Mouse (Mus musculus): ENCODE data around the gene Lin7a. TPM values are rescaled to one million over a fixed set of nuclear protein-coding genes. Genes with fewer than 3 reads are reported as not detected.

Gene Lin7a
- polyA plus RNA-seq, 1 experiment: not detected

- H3K4me1 ChIP-seq (ENCODE audit: control insufficient read depth): no peaks in the 10 kb centered on the region
- H3K36me3 ChIP-seq (ENCODE audit: control insufficient read depth): no peaks in the 10 kb centered on the region
- no peak for TF ChIP-seq TAL1 (IDR thresholded peaks at IDR 0.05; ENCODE audit: low read length)
- H3K27me3 ChIP-seq (ENCODE audit: control insufficient read depth): no peaks in the 10 kb centered on the region
- H3K9me3 ChIP-seq (ENCODE audit: control insufficient read depth, low read length): peaks cover 4% of the 10 kb centered on the region
- no peak overlapping the region for H3K4me3 ChIP-seq (replicated peaks)
Observed at GRCm38 (mm10) chr10:107353483-107353882, 82.0 kb downstream of the Lin7a start.

DNA sequence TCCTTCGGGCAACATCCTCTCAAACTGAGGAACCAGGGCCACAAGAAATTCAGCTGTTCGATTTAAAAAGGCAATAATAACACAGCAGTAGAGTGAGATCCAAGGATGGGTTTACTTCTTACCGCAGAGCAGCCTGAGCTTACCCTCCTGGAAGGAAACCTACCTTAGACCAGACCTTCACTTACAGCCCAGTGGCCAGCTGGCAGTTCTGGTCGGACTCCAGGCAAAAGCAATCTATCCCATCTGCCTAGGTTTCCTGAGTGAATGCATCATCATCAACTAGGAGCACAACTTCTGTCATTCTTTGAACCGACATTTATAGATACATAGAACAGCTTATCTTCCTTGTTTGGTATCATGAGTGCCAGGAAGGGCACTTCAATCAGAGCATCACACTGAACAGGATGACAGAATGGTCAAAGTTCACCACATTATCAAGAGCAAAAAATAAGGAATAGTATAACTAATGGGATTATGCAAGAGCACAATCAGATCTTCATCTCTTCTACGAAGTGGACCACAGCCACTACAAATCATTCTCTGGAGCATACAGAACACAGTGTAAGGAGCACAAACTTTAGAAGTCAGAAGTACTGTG, 87.1 kb downstream of the Lin7a start:
- peaks cover 13% of the 10 kb centered on the region for H3K9me3 ChIP-seq (ENCODE audit: control insufficient read depth, low read length)
- no peak for TF ChIP-seq TAL1 (IDR thresholded peaks at IDR 0.05; ENCODE audit: low read length)
- no peak for TF ChIP-seq GATA1 (IDR thresholded peaks at IDR 0.05; ENCODE audit: low read length)
- H3K36me3 ChIP-seq (ENCODE audit: control insufficient read depth): no peaks in the 10 kb centered on the region
- H3K4me3 ChIP-seq (replicated peaks): no peak overlapping the region
- no peaks in the 10 kb centered on the region for H3K27me3 ChIP-seq (ENCODE audit: control insufficient read depth)
- H3K4me1 ChIP-seq (ENCODE audit: control insufficient read depth): no peaks in the 10 kb centered on the region

GRCm38 (mm10) chr10:107359296-107359695, 87.8 kb downstream of the Lin7a start:
- no peak for TF ChIP-seq GATA1 (IDR thresholded peaks at IDR 0.05; ENCODE audit: low read length)
- TF ChIP-seq TAL1 (IDR thresholded peaks at IDR 0.05; ENCODE audit: low read length): no peak
- Histone ChIP-seq H3K4me3 (replicated peaks) (no peak overlapping the region), H3K36me3 (ENCODE audit: control insufficient read depth) (no peaks in the 10 kb centered on the region), H3K27me3 (ENCODE audit: control insufficient read depth) (no peaks in the 10 kb centered on the region), H3K4me1 (ENCODE audit: control insufficient read depth) (no peaks in the 10 kb centered on the region), H3K9me3 (ENCODE audit: control insufficient read depth, low read length) (peaks cover 12% of the 10 kb centered on the region)

- TF ChIP-seq GATA1 (IDR thresholded peaks at IDR 0.05; ENCODE audit: low read length) (no peak), TAL1 (IDR thresholded peaks at IDR 0.05; ENCODE audit: low read length) (no peak)
- H3K4me1 ChIP-seq (ENCODE audit: control insufficient read depth): no peaks in the 10 kb centered on the region
- no peaks in the 10 kb centered on the region for H3K36me3 ChIP-seq (ENCODE audit: control insufficient read depth)
- peaks cover 16% of the 10 kb centered on the region for H3K9me3 ChIP-seq (ENCODE audit: control insufficient read depth, low read length)
- no peak overlapping the region for H3K4me3 ChIP-seq (replicated peaks)
- no peaks in the 10 kb centered on the region for H3K27me3 ChIP-seq (ENCODE audit: control insufficient read depth)
Observed at GRCm38 (mm10) chr10:107361546-107361945, 90.1 kb downstream of the Lin7a start.

- no peak for TF ChIP-seq GATA1 (IDR thresholded peaks at IDR 0.05; ENCODE audit: low read length)
- no peak for TF ChIP-seq TAL1 (IDR thresholded peaks at IDR 0.05; ENCODE audit: low read length)
- H3K4me1 ChIP-seq (ENCODE audit: control insufficient read depth): no peaks in the 10 kb centered on the region
Observed at GRCm38 (mm10) chr10:107362026-107362425, 90.5 kb downstream of the Lin7a start.

GRCm38 (mm10) chr10:107363049-107363816, 91.7 kb downstream of the Lin7a start:
- no peaks in the 10 kb centered on the region for H3K4me1 ChIP-seq (ENCODE audit: control insufficient read depth)
- peaks cover 16% of the 10 kb centered on the region for H3K9me3 ChIP-seq (ENCODE audit: control insufficient read depth, low read length)
- TF ChIP-seq TAL1 (IDR thresholded peaks at IDR 0.05; ENCODE audit: low read length) (no peak), GATA1 (IDR thresholded peaks at IDR 0.05; ENCODE audit: low read length) (no peak)
- H3K27me3 ChIP-seq (ENCODE audit: control insufficient read depth): no peaks in the 10 kb centered on the region
- H3K36me3 ChIP-seq (ENCODE audit: control insufficient read depth): no peaks in the 10 kb centered on the region
- no peak overlapping the region for H3K4me3 ChIP-seq (replicated peaks)

More at GRCm38 (mm10) chr10:107362026-107362425, 90.5 kb downstream of the Lin7a start:
- Histone ChIP-seq H3K27me3 (ENCODE audit: control insufficient read depth) (no peaks in the 10 kb centered on the region), H3K4me3 (replicated peaks) (no peak overlapping the region), H3K9me3 (ENCODE audit: control insufficient read depth, low read length) (peaks cover 16% of the 10 kb centered on the region), H3K36me3 (ENCODE audit: control insufficient read depth) (no peaks in the 10 kb centered on the region)

DNA sequence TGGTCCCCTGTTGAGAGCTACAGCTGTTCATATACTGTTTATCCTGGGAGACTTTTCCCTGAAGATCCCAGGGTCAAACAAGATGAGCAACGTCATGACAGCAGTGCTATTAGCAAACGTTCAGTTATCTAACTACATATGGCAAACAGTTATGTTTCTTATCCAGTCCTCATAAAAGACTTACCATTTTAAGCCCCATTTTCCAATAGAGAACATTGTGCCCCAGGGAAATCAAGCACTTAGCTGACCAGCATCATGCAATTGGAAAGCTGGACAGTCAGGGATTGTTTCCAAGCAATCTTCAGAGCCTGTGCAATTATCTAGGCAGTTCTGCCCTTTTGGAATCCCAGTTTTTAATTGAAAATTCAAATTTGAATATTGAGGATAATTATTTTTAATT, 105.7 kb downstream of the Lin7a start:
- H3K4me3 ChIP-seq (replicated peaks): no peak overlapping the region
- TF ChIP-seq GATA1 (IDR thresholded peaks at IDR 0.05; ENCODE audit: low read length) (no peak), TAL1 (IDR thresholded peaks at IDR 0.05; ENCODE audit: low read length) (no peak)
- no peaks in the 10 kb centered on the region for H3K36me3 ChIP-seq (ENCODE audit: control insufficient read depth)
- H3K27me3 ChIP-seq (ENCODE audit: control insufficient read depth): no peaks in the 10 kb centered on the region
- no peaks in the 10 kb centered on the region for H3K4me1 ChIP-seq (ENCODE audit: control insufficient read depth)
- no peaks in the 10 kb centered on the region; the same call in 1 of the 2 replicates for H3K9me3 ChIP-seq (ENCODE audit: control insufficient read depth, low read length)

DNA sequence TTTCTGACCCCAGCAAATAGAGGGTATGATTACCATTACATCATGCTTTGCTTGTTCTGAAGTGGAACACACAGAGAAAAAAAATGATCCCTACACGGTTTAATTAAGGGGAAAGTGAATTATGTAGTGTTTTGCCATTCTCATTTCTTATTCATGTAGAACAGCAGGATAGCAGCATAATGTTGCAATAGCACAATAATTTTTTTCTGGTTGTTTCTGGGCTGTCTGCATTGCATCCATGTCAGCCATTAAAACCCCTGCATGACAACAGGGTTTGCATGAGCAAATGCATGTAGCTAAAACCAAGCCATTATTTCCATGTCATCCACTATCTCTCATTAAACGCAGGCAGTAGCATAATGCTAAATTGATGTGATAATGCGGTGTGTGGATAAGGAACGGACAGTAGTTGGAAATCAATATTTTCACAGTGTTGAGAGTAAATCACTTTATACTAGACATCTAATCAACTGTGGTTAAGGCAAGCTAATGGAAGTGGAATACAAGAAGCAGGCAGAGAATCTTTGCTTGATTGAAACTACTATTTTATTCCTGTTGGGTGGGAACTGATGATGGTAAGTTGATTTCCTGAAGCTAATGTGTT, 109.8 kb downstream of the Lin7a start:
- H3K4me1 ChIP-seq (ENCODE audit: control insufficient read depth): no peaks in the 10 kb centered on the region
- TF ChIP-seq TAL1 (IDR thresholded peaks at IDR 0.05; ENCODE audit: low read length) (no peak), GATA1 (IDR thresholded peaks at IDR 0.05; ENCODE audit: low read length) (no peak)
- H3K27me3 ChIP-seq (ENCODE audit: control insufficient read depth): no peaks in the 10 kb centered on the region
- H3K4me3 ChIP-seq (replicated peaks): no peak overlapping the region
- no peaks in the 10 kb centered on the region; the same call in 1 of the 2 replicates for H3K9me3 ChIP-seq (ENCODE audit: control insufficient read depth, low read length)
- H3K36me3 ChIP-seq (ENCODE audit: control insufficient read depth): no peaks in the 10 kb centered on the region

DNA sequence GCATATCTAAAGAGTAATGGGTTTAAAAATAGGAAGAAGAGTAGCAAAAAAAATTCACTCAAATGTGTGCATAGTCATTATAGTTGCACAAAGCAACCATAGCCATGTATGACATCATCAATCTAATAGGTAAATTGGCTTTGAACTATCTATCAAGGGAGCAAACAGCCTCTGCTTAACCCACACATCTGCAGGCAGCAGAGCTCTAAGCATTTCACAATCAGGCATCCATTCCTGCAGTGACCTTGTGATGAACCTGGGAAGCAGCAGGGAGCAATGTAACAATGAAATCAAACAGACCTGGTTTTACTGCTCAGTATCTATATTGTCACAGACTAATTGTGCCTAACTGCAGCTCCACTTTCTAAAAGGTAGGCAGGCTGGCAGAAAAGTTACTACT, 112.3 kb downstream of the Lin7a start:
- Histone ChIP-seq H3K4me3 (replicated peaks) (no peak overlapping the region), H3K9me3 (ENCODE audit: control insufficient read depth, low read length) (no peaks in the 10 kb centered on the region; the same call in 1 of the 2 replicates), H3K27me3 (ENCODE audit: control insufficient read depth) (no peaks in the 10 kb centered on the region), H3K4me1 (ENCODE audit: control insufficient read depth) (no peaks in the 10 kb centered on the region), H3K36me3 (ENCODE audit: control insufficient read depth) (no peaks in the 10 kb centered on the region)
- TF ChIP-seq GATA1 (IDR thresholded peaks at IDR 0.05; ENCODE audit: low read length) (no peak), TAL1 (IDR thresholded peaks at IDR 0.05; ENCODE audit: low read length) (no peak)

Measured in erythroblast, embryonic 14.5 days (primary cell).